Mouse (Mus musculus): ENCODE results near the gene Mark3. TPM values are rescaled to one million over a fixed set of nuclear protein-coding genes. Genes with fewer than 3 reads are reported as not detected.

Mark3 gene
- 55.9 and 72.8 TPM in 2 replicates for total RNA-seq (2023)

DNA sequence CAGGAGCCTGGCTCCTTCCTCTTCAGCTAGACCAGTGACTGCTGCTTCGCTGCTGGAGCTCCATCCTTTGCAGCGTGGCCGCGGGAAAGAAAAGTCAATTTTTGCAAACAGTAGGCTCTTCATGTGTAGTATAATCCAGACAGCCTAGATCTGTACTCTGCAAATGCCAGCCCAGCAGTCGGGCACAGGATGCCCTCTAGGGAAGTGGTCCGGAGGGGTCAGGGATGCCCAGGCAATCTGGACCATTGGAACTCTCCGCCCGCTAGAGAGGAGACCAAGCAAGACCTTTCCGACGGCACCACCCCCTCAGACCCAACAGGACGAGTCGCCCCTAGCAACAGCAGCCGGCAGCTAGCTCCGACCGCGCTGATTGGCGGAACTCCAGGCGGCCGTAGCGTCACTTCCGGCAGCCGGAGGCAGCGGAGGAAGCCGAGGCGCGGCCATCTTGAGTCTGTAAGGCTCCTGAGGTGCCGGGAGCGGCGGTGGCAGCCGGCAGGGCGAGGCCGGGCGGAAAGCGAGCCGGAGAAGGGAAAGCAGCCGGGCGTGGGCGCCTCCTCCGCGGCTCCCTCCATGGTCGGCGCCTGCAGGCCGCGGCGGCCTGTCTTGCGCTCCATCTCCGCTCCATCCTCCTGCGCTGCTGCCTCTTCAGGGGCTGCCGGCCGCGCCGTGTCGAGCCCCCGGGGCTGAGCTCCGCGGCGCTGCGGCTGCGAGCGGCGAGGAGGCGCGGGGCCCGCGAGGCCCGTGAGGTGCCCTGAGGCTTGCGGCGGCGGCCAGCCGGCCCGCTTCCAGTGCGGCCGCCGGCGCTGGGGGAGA lies at the start of gene Mark3:
TSS of gene Mark3 (plus strand) at position 450 of the 813 bp plus-strand sequence.

DNA sequence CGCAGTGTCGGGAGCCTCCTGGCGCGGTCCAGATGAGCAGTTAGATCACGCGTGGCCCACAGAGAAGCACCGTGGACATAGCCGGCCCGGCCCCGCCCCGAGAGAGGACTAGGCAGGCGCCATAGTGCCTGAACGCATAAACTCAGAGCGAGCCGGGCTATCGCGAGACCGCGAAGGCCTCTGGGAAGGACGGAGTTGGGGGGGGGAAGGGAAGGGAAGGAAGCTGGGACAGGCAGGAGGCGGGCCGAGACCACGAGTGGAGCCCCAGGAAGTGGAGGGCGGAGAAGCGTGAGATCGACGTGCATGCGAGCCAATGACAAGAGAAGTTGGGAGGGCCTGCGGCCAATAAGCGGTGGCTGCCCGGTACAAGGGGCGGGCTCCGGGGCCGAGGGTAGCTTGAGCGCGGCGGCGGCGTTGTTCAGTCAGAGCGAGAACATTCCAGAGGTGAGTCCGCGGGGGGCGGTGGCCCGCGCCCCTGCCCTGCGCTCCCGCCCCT lies 36.5 kb upstream of the Mark3 start, which contains the start of gene Eif5:
TSS of gene Eif5 (plus strand) at position 221 of the 496 bp plus-strand sequence.

DNA sequence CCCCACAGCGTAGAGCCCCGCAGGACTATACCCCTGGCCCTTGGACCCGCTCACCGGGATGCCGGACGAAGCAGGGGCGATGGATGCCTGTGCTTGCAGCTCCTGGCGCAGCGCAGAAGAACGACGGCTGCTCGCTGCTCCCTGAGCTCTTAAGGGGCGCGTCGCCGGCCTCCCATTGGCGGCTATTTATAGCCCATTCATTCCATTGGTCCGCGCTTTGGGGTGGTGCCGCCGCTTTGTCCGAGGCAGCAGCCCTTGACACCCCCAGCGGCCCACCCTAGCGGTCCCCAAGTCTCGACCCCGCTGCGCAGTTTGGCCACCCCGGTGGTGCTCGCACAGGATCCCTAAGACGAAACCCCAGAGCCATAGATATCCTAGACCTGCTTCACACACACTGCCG lies 97.9 kb downstream of the Mark3 start, which contains the start of gene Ckb:
TSS of gene Ckb (minus strand) at position 163 of the 400 bp plus-strand sequence.

DNA sequence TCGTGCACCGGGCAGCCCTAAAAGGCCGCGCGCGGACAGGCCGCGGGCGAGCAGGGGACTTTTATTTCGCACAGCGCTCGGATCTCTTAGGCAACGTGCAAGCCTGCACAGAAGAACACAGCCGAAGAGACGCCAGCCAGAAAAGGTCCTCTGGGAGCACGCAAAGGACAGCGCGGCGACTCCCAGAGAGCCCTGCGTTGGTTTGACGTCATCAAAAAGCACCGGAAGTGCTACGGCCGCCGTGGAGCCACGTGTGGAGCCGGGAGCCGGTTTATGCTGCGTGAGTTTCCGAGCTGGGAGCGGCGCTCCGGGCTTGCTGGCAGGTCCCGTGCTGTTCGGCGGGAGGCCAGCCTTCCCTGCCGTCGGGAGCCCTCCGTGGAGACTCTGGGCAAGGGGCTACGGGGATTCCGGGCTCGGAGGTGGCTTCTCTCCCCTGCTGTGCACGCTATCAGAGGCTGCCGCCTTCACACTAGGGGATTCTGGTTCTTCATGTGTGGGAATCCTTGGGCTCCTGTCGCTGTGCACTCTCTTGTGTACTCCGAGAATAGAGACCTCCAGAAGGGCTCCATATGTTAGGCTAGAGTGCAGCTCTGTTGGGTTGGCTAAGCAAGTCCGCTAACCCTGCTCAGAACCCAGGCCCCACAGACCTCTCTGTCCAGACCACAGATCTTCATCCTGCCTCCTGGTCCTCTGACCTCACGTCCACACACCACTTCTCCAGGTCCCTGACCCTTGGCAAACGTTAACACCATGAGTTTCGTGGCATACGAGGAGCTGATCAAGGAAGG lies 103.8 kb downstream of the Mark3 start, which contains the start of gene Trmt61a:
TSS of gene Trmt61a (plus strand) at position 224 of the 788 bp plus-strand sequence.

Other genes with a start within 250 kb of the Mark3 start
- 14.0 and 16.5 TPM in 2 replicates for gene Cdc42bpb, start 196.8 kb upstream of the Mark3 start, total RNA-seq (2023)
- not detected in 2 replicates for gene Lbhd2, start 167.7 kb upstream of the Mark3 start, total RNA-seq (2023)
- 0.59 and 0.92 TPM in 2 replicates for gene Exoc3l4, start 157.5 kb upstream of the Mark3 start, total RNA-seq (2023)
- 237 and 263 TPM in 2 replicates for gene Tnfaip2, start 132.1 kb upstream of the Mark3 start, total RNA-seq (2023)
- gene Gm266, start 88.7 kb upstream of the Mark3 start, total RNA-seq (2023) = 0.51 TPM in 1 of 2 replicates, not detected in the other
- gene Eif5, start 36.5 kb upstream of the Mark3 start, total RNA-seq (2023) = 829 and 1,042 TPM in 2 replicates
- gene Ckb, start 97.8 kb downstream of the Mark3 start, total RNA-seq (2023) = 2.4 and 2.6 TPM in 2 replicates
- 1.2 and 2.2 TPM in 2 replicates for gene Trmt61a, start 103.6 kb downstream of the Mark3 start, total RNA-seq (2023)
- gene Bag5, start 138.7 kb downstream of the Mark3 start, total RNA-seq (2023) = 9.5 and 11.0 TPM in 2 replicates
- gene Apopt1, start 138.7 kb downstream of the Mark3 start, total RNA-seq (2023) = 9.8 and 10.3 TPM in 2 replicates
- gene Klc1, start 184.3 kb downstream of the Mark3 start, total RNA-seq (2023) = 42.7 and 44.9 TPM in 2 replicates
- 2.3 and 6.0 TPM in 2 replicates for gene Xrcc3, start 239.3 kb downstream of the Mark3 start, total RNA-seq (2023)
- 2.7 and 3.9 TPM in 2 replicates for gene Zfyve21, start 239.6 kb downstream of the Mark3 start, total RNA-seq (2023)

Data from neutrophil, adult 65 days (primary cell).